Mouse (Mus musculus): ENCODE results near the gene Ephb1. TPM values are rescaled to one million over a fixed set of nuclear protein-coding genes. Genes with fewer than 3 reads are reported as not detected.

Gene Ephb1
- polyA plus RNA-seq, 1 experiment from 2014 or later = 9.1 TPM

- H3K27ac ChIP-seq = no peak overlapping the region
- peaks cover 21% of the 10 kb centered on the region for H3K4me1 ChIP-seq
- 92% methylated on average over 3 of the region's 3 CpGs for WGBS
- peaks cover 7% of the 10 kb centered on the region; the same call in 1 of the 2 replicates for H3K27me3 ChIP-seq (ENCODE audit: poor library complexity, severe bottlenecking)
- no peaks in the 10 kb centered on the region for H3K9me3 ChIP-seq
- no peak overlapping the region for H3K4me3 ChIP-seq
- no peaks in the 10 kb centered on the region for H3K36me3 ChIP-seq (replicated peaks)
- no peak for DNase-seq (ENCODE audit: extremely low spot score, low spot score)
Measured at GRCm38 (mm10) chr9:102293605-102294004, 60.9 kb downstream of the Ephb1 start.

- Histone ChIP-seq H3K36me3 (replicated peaks) (no peaks in the 10 kb centered on the region), H3K27me3 (ENCODE audit: poor library complexity, severe bottlenecking) (no peaks in the 10 kb centered on the region; the same call in 1 of the 2 replicates), H3K4me3 (no peak overlapping the region), H3K27ac (no peak overlapping the region), H3K4me1 (peaks cover 25% of the 10 kb centered on the region), H3K9me3 (no peaks in the 10 kb centered on the region)
- no peak for DNase-seq (ENCODE audit: extremely low spot score, low spot score)
- WGBS = 86% methylated on average over 3 of the region's 3 CpGs
Measured at GRCm38 (mm10) chr9:102291230-102291629, 63.3 kb downstream of the Ephb1 start.

- no peak overlapping the region for H3K4me3 ChIP-seq
Measured at GRCm38 (mm10) chr9:102288356-102288755, 66.1 kb downstream of the Ephb1 start.

GRCm38 (mm10) chr9:102275931-102276330, 78.6 kb downstream of the Ephb1 start:
- H3K4me1 ChIP-seq = peaks cover 19% of the 10 kb centered on the region
- no peak overlapping the region for H3K4me3 ChIP-seq
- H3K27ac ChIP-seq = no peak overlapping the region
- H3K9me3 ChIP-seq = no peaks in the 10 kb centered on the region
- DNase-seq (ENCODE audit: extremely low spot score, low spot score) = no peak
- H3K36me3 ChIP-seq (replicated peaks) = no peaks in the 10 kb centered on the region
- WGBS = 82% methylated on average over 3 of the region's 3 CpGs
- H3K27me3 ChIP-seq (ENCODE audit: poor library complexity, severe bottlenecking) = peaks cover 36% of the 10 kb centered on the region

More at GRCm38 (mm10) chr9:102288356-102288755, 66.1 kb downstream of the Ephb1 start:
- H3K27ac ChIP-seq = no peak overlapping the region
- peaks cover 8% of the 10 kb centered on the region; the same call in 1 of the 2 replicates for H3K9me3 ChIP-seq
- no peaks in the 10 kb centered on the region; the same call in 1 of the 2 replicates for H3K27me3 ChIP-seq (ENCODE audit: poor library complexity, severe bottlenecking)
- H3K4me1 ChIP-seq = peaks cover 7% of the 10 kb centered on the region; the same call in 1 of the 2 replicates
- WGBS = 93% methylated on average over 3 of the region's 3 CpGs
- no peak for DNase-seq (ENCODE audit: extremely low spot score, low spot score)
- H3K36me3 ChIP-seq (replicated peaks) = no peaks in the 10 kb centered on the region

- Histone ChIP-seq H3K9me3 (no peaks in the 10 kb centered on the region), H3K4me3 (no peak overlapping the region), H3K4me1 (peaks cover 20% of the 10 kb centered on the region), H3K27ac (no peak overlapping the region), H3K27me3 (ENCODE audit: poor library complexity, severe bottlenecking) (peaks cover 55% of the 10 kb centered on the region), H3K36me3 (replicated peaks) (no peaks in the 10 kb centered on the region)
- DNase-seq (ENCODE audit: extremely low spot score, low spot score) = no peak
- 63% methylated on average over 8 of the region's 8 CpGs for WGBS
Measured at GRCm38 (mm10) chr9:102274016-102274415, 80.5 kb downstream of the Ephb1 start.

- H3K9me3 ChIP-seq = no peaks in the 10 kb centered on the region
- 80% methylated on average over 6 of the region's 6 CpGs for WGBS
- peaks cover 26% of the 10 kb centered on the region for H3K4me1 ChIP-seq
- H3K4me3 ChIP-seq = no peak overlapping the region
- no peak overlapping the region for H3K27ac ChIP-seq
- H3K36me3 ChIP-seq (replicated peaks) = no peaks in the 10 kb centered on the region
- no peak for DNase-seq (ENCODE audit: extremely low spot score, low spot score)
- H3K27me3 ChIP-seq (ENCODE audit: poor library complexity, severe bottlenecking) = peaks cover 61% of the 10 kb centered on the region
Measured at GRCm38 (mm10) chr9:102273469-102273808, 81.1 kb downstream of the Ephb1 start.

GRCm38 (mm10) chr9:102272731-102273468, 81.6 kb downstream of the Ephb1 start:
- peaks cover 32% of the 10 kb centered on the region for H3K4me1 ChIP-seq
- H3K4me3 ChIP-seq = no peak overlapping the region
- no peak overlapping the region for H3K27ac ChIP-seq
- WGBS = 66% methylated on average over 5 of the region's 5 CpGs
- H3K27me3 ChIP-seq (ENCODE audit: poor library complexity, severe bottlenecking) = peaks cover 66% of the 10 kb centered on the region
- no peak for DNase-seq (ENCODE audit: extremely low spot score, low spot score)
- H3K36me3 ChIP-seq (replicated peaks) = no peaks in the 10 kb centered on the region
- H3K9me3 ChIP-seq = no peaks in the 10 kb centered on the region

GRCm38 (mm10) chr9:102270496-102270895, 84.0 kb downstream of the Ephb1 start:
- Histone ChIP-seq H3K36me3 (replicated peaks) (no peaks in the 10 kb centered on the region), H3K27me3 (ENCODE audit: poor library complexity, severe bottlenecking) (peaks cover 85% of the 10 kb centered on the region), H3K27ac (no peak overlapping the region), H3K4me3 (no peak overlapping the region), H3K4me1 (peaks cover 50% of the 10 kb centered on the region), H3K9me3 (no peaks in the 10 kb centered on the region)
- 92% methylated on average over 5 of the region's 5 CpGs for WGBS
- DNase-seq (ENCODE audit: extremely low spot score, low spot score) = no peak

GRCm38 (mm10) chr9:102267311-102268027, 87.0 kb downstream of the Ephb1 start:
- Histone ChIP-seq H3K4me1 (peaks cover 59% of the 10 kb centered on the region), H3K4me3 (peak overlapping the region; percentile 47), H3K36me3 (replicated peaks) (no peaks in the 10 kb centered on the region), H3K27me3 (ENCODE audit: poor library complexity, severe bottlenecking) (peaks cover 94% of the 10 kb centered on the region), H3K27ac (no peak overlapping the region), H3K9me3 (no peaks in the 10 kb centered on the region)
- DNase-seq (ENCODE audit: extremely low spot score, low spot score) = peak; percentile 37
- 1% methylated on average over 18 of the region's 18 CpGs for WGBS

GRCm38 (mm10) chr9:102263760-102264159, 90.7 kb downstream of the Ephb1 start:
- Histone ChIP-seq H3K27me3 (ENCODE audit: poor library complexity, severe bottlenecking) (peaks cover 92% of the 10 kb centered on the region), H3K9me3 (no peaks in the 10 kb centered on the region), H3K27ac (no peak overlapping the region), H3K4me3 (no peak overlapping the region), H3K36me3 (replicated peaks) (no peaks in the 10 kb centered on the region), H3K4me1 (peaks cover 88% of the 10 kb centered on the region)
- DNase-seq (ENCODE audit: extremely low spot score, low spot score) = no peak
- WGBS = 44% methylated on average over 7 of the region's 7 CpGs

- Histone ChIP-seq H3K9me3 (no peaks in the 10 kb centered on the region), H3K27me3 (ENCODE audit: poor library complexity, severe bottlenecking) (peaks cover 92% of the 10 kb centered on the region), H3K4me3 (peak overlapping the region; percentile 2; the same call in 1 of the 2 replicates), H3K36me3 (replicated peaks) (no peaks in the 10 kb centered on the region), H3K4me1 (peaks cover 78% of the 10 kb centered on the region), H3K27ac (peak overlapping the region; percentile 71)
- 14% methylated on average over 4 of the region's 4 CpGs for WGBS
- peak; percentile 40 for DNase-seq (ENCODE audit: extremely low spot score, low spot score)
Measured at GRCm38 (mm10) chr9:102262100-102262501, 92.4 kb downstream of the Ephb1 start.

- peak overlapping the region; percentile 71 for H3K27ac ChIP-seq
- peak; percentile 33 for DNase-seq (ENCODE audit: extremely low spot score, low spot score)
- 18% methylated on average over 9 of the region's 9 CpGs for WGBS
- peaks cover 93% of the 10 kb centered on the region for H3K27me3 ChIP-seq (ENCODE audit: poor library complexity, severe bottlenecking)
- peak overlapping the region; percentile 19; the same call in 1 of the 2 replicates for H3K4me3 ChIP-seq
- no peaks in the 10 kb centered on the region for H3K9me3 ChIP-seq
- peaks cover 76% of the 10 kb centered on the region for H3K4me1 ChIP-seq
- no peaks in the 10 kb centered on the region for H3K36me3 ChIP-seq (replicated peaks)
Measured at GRCm38 (mm10) chr9:102261511-102261910, 93.0 kb downstream of the Ephb1 start.

GRCm38 (mm10) chr9:102256407-102256806, 98.1 kb downstream of the Ephb1 start:
- Histone ChIP-seq H3K27me3 (ENCODE audit: poor library complexity, severe bottlenecking) (peaks cover 100% of the 10 kb centered on the region), H3K9me3 (no peaks in the 10 kb centered on the region), H3K4me1 (peaks cover 29% of the 10 kb centered on the region), H3K27ac (no peak overlapping the region), H3K4me3 (no peak overlapping the region), H3K36me3 (replicated peaks) (no peaks in the 10 kb centered on the region)
- DNase-seq (ENCODE audit: extremely low spot score, low spot score) = no peak
- 93% methylated on average over 5 of the region's 5 CpGs for WGBS

Measured in forebrain, embryonic 10.5 days (tissue).